Mouse (Mus musculus): Measurements from ENCODE around the gene Hsd11b1. TPM values are rescaled to one million over a fixed set of nuclear protein-coding genes. Genes with fewer than 3 reads are reported as not detected.

Gene Hsd11b1
- polyA plus RNA-seq, 1 experiment from 2014 or later = not detected

- no peaks in the 10 kb centered on the region for H3K4me1 ChIP-seq (ENCODE audit: control insufficient read depth, insufficient read depth, low read length)
- no peak overlapping the region for H3K4me2 ChIP-seq (ENCODE audit: low read depth, low read length)
- no peak overlapping the region for H3K27ac ChIP-seq (replicated peaks; ENCODE audit: low read depth, low read length)
- no peaks in the 10 kb centered on the region for H3K9me3 ChIP-seq (replicated peaks; ENCODE audit: control insufficient read depth, low read length)
- ATAC-seq (replicated peaks; ENCODE audit: insufficient number of reproducible peaks, low FRiP score, low TSS enrichment, low read depth) = no peak
- no peaks in the 10 kb centered on the region for H3K36me3 ChIP-seq (replicated peaks; ENCODE audit: control insufficient read depth, insufficient read depth, low read depth, low read length)
- no peak overlapping the region for H3K4me3 ChIP-seq (ENCODE audit: low read depth, low read length)
- no peak for DNase-seq (ENCODE audit: low spot score)
- WGBS = 86% methylated on average over 6 of the region's 6 CpGs
- no peak overlapping the region for H3K9ac ChIP-seq (replicated peaks; ENCODE audit: low read length)
- no peaks in the 10 kb centered on the region for H3K27me3 ChIP-seq (ENCODE audit: control insufficient read depth, insufficient read depth, low read length)
Observed at GRCm38 (mm10) chr1:193244235-193244634, 19.6 kb downstream of the Hsd11b1 start.

DNA sequence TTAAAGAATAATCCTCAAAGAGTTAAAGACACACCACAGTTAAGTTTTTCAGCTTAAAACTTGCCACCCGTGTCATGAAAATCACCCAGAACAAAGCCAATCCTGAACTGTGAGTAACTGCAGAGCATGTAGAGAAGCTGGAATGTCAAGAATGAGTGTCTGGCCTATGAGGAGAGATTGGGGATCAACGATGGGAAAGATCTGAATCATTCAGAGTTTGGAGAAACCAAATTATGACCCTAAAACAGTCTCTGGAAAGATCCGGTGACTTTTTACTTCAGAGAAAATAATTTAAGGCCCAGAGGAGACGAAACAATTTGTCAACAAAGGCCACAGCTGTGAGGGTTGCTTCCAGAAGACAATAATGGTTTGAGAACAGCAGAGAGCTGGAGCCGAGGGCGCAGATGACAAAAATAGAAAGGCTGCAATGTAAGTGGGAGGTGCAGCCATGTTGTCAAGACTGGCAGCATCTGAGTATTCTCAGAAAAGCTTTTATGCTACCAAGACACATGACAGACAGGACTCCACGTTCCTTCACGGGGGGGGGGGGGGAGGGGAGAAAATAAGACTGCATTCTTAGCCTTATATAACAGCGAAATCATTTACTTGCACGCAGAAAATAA, 20.2 kb downstream of the Hsd11b1 start:
- WGBS = 64% methylated on average over 10 of the region's 10 CpGs
- Histone ChIP-seq H3K27me3 (ENCODE audit: control insufficient read depth, insufficient read depth, low read length) (no peaks in the 10 kb centered on the region), H3K27ac (replicated peaks; ENCODE audit: low read depth, low read length) (no peak overlapping the region), H3K4me2 (ENCODE audit: low read depth, low read length) (no peak overlapping the region), H3K9ac (replicated peaks; ENCODE audit: low read length) (no peak overlapping the region), H3K4me1 (ENCODE audit: control insufficient read depth, insufficient read depth, low read length) (no peaks in the 10 kb centered on the region), H3K9me3 (replicated peaks; ENCODE audit: control insufficient read depth, low read length) (no peaks in the 10 kb centered on the region), H3K36me3 (replicated peaks; ENCODE audit: control insufficient read depth, insufficient read depth, low read depth, low read length) (no peaks in the 10 kb centered on the region), H3K4me3 (ENCODE audit: low read depth, low read length) (no peak overlapping the region)
- ATAC-seq (replicated peaks; ENCODE audit: insufficient number of reproducible peaks, low FRiP score, low TSS enrichment, low read depth) (no peak), DNase-seq (ENCODE audit: low spot score) (no peak)

GRCm38 (mm10) chr1:193242863-193243262, 21.0 kb downstream of the Hsd11b1 start:
- Histone ChIP-seq H3K36me3 (replicated peaks; ENCODE audit: control insufficient read depth, insufficient read depth, low read depth, low read length) (no peaks in the 10 kb centered on the region), H3K9ac (replicated peaks; ENCODE audit: low read length) (no peak overlapping the region), H3K27me3 (ENCODE audit: control insufficient read depth, insufficient read depth, low read length) (no peaks in the 10 kb centered on the region), H3K9me3 (replicated peaks; ENCODE audit: control insufficient read depth, low read length) (no peaks in the 10 kb centered on the region), H3K4me3 (ENCODE audit: low read depth, low read length) (no peak overlapping the region), H3K27ac (replicated peaks; ENCODE audit: low read depth, low read length) (no peak overlapping the region), H3K4me1 (ENCODE audit: control insufficient read depth, insufficient read depth, low read length) (no peaks in the 10 kb centered on the region), H3K4me2 (ENCODE audit: low read depth, low read length) (no peak overlapping the region)
- 63% methylated on average over 4 of the region's 4 CpGs for WGBS
- ATAC-seq (replicated peaks; ENCODE audit: insufficient number of reproducible peaks, low FRiP score, low TSS enrichment, low read depth) (no peak), DNase-seq (ENCODE audit: low spot score) (no peak)

- Histone ChIP-seq H3K4me3 (ENCODE audit: low read depth, low read length) (no peak overlapping the region), H3K4me2 (ENCODE audit: low read depth, low read length) (no peak overlapping the region), H3K27ac (replicated peaks; ENCODE audit: low read depth, low read length) (no peak overlapping the region), H3K9me3 (replicated peaks; ENCODE audit: control insufficient read depth, low read length) (no peaks in the 10 kb centered on the region), H3K36me3 (replicated peaks; ENCODE audit: control insufficient read depth, insufficient read depth, low read depth, low read length) (no peaks in the 10 kb centered on the region), H3K4me1 (ENCODE audit: control insufficient read depth, insufficient read depth, low read length) (no peaks in the 10 kb centered on the region), H3K27me3 (ENCODE audit: control insufficient read depth, insufficient read depth, low read length) (no peaks in the 10 kb centered on the region), H3K9ac (replicated peaks; ENCODE audit: low read length) (no peak overlapping the region)
- 77% methylated on average over 8 of the region's 8 CpGs for WGBS
- ATAC-seq (replicated peaks; ENCODE audit: insufficient number of reproducible peaks, low FRiP score, low TSS enrichment, low read depth) (no peak), DNase-seq (ENCODE audit: low spot score) (no peak)
Observed at GRCm38 (mm10) chr1:193242238-193242637, 21.6 kb downstream of the Hsd11b1 start.

DNA sequence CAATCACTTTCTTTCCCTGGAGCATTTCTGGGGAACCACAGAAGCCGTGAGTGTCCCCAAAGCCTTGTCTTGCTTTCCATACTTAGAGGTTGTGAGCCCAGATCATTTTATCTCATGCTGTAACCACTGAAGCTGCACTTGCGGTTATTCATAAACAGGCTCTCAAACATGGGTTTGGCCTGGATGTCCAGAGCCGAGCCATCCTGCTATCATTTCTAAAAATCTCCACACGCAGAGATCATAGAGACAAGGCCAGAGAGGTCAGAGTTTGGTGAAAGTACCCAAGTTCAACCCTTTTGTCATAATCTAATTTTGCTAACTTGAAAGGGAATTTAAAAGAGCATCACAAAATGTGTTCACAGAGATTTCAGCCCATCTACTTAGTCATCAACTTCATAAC, 22.4 kb downstream of the Hsd11b1 start:
- Histone ChIP-seq H3K27me3 (ENCODE audit: control insufficient read depth, insufficient read depth, low read length) (no peaks in the 10 kb centered on the region), H3K4me3 (ENCODE audit: low read depth, low read length) (no peak overlapping the region), H3K27ac (replicated peaks; ENCODE audit: low read depth, low read length) (no peak overlapping the region), H3K36me3 (replicated peaks; ENCODE audit: control insufficient read depth, insufficient read depth, low read depth, low read length) (no peaks in the 10 kb centered on the region), H3K4me1 (ENCODE audit: control insufficient read depth, insufficient read depth, low read length) (no peaks in the 10 kb centered on the region), H3K9ac (replicated peaks; ENCODE audit: low read length) (no peak overlapping the region), H3K4me2 (ENCODE audit: low read depth, low read length) (no peak overlapping the region), H3K9me3 (replicated peaks; ENCODE audit: control insufficient read depth, low read length) (no peaks in the 10 kb centered on the region)
- 80% methylated on average over 4 of the region's 4 CpGs for WGBS
- DNase-seq (ENCODE audit: low spot score) = no peak
- ATAC-seq (replicated peaks; ENCODE audit: insufficient number of reproducible peaks, low FRiP score, low TSS enrichment, low read depth) = no peak

GRCm38 (mm10) chr1:193238426-193238825, 25.4 kb downstream of the Hsd11b1 start:
- no peak for ATAC-seq (replicated peaks; ENCODE audit: insufficient number of reproducible peaks, low FRiP score, low TSS enrichment, low read depth)
- H3K4me1 ChIP-seq (ENCODE audit: control insufficient read depth, insufficient read depth, low read length) = no peaks in the 10 kb centered on the region
- no peak overlapping the region for H3K9ac ChIP-seq (replicated peaks; ENCODE audit: low read length)
- H3K27me3 ChIP-seq (ENCODE audit: control insufficient read depth, insufficient read depth, low read length) = no peaks in the 10 kb centered on the region
- H3K36me3 ChIP-seq (replicated peaks; ENCODE audit: control insufficient read depth, insufficient read depth, low read depth, low read length) = no peaks in the 10 kb centered on the region
- no peak for DNase-seq (ENCODE audit: low spot score)
- no peak overlapping the region for H3K4me2 ChIP-seq (ENCODE audit: low read depth, low read length)
- no peaks in the 10 kb centered on the region for H3K9me3 ChIP-seq (replicated peaks; ENCODE audit: control insufficient read depth, low read length)
- no peak overlapping the region for H3K27ac ChIP-seq (replicated peaks; ENCODE audit: low read depth, low read length)
- whole genome bisulfite sequencing = 69% methylated on average over 4 of the region's 4 CpGs
- no peak overlapping the region for H3K4me3 ChIP-seq (ENCODE audit: low read depth, low read length)

DNA sequence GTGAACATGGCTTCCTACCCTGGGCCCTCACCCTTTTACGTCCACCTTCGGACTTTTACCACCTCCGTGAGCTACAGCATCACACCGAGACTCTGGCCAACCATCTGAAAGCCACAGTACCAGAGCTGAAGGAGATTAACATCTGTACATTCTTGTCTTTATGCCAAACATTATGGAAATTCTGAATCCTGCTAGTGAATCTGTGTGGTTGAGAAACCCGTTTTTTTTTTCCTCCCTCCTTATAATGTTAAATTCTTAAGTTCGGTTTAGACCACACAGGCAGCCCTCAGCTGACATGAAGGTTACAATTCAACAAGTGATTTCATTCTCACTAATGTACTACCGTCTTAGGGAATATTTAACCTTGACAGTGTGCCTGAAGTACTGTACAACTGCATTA, 28.9 kb downstream of the Hsd11b1 start:
- no peaks in the 10 kb centered on the region for H3K4me1 ChIP-seq (ENCODE audit: control insufficient read depth, insufficient read depth, low read length)
- DNase-seq (ENCODE audit: low spot score) (no peak), ATAC-seq (replicated peaks; ENCODE audit: insufficient number of reproducible peaks, low FRiP score, low TSS enrichment, low read depth) (no peak)
- H3K4me3 ChIP-seq (ENCODE audit: low read depth, low read length) = no peak overlapping the region
- no peaks in the 10 kb centered on the region for H3K27me3 ChIP-seq (ENCODE audit: control insufficient read depth, insufficient read depth, low read length)
- no peaks in the 10 kb centered on the region for H3K9me3 ChIP-seq (replicated peaks; ENCODE audit: control insufficient read depth, low read length)
- no peak overlapping the region for H3K4me2 ChIP-seq (ENCODE audit: low read depth, low read length)
- no peaks in the 10 kb centered on the region for H3K36me3 ChIP-seq (replicated peaks; ENCODE audit: control insufficient read depth, insufficient read depth, low read depth, low read length)
- 89% methylated on average over 7 of the region's 7 CpGs for WGBS
- no peak overlapping the region for H3K27ac ChIP-seq (replicated peaks; ENCODE audit: low read depth, low read length)
- no peak overlapping the region for H3K9ac ChIP-seq (replicated peaks; ENCODE audit: low read length)

DNA sequence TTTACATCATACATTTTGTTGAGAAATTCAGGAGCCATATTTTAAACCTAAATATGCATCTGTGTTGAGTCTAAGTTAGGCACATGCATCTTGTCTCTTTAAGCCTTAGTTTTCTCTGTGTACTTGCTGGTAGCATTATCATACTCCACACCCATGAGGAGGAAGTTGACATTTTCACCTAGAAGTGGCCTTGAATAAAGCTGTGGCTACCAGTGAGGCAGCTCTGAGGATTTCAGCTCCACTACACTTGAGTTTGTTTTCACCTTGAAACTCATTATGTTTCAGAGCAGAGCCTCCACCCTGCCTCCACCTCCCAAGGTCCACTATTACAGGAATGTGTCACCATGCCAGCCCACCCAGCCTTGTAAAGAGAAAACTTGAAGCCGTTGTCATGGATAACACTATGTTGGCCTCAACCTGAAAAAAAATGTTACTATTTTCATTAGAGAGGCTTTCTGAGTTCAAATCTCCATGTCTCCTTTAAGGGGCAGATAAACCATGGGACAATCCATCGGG, 29.7 kb downstream of the Hsd11b1 start:
- Histone ChIP-seq H3K9me3 (replicated peaks; ENCODE audit: control insufficient read depth, low read length) (no peaks in the 10 kb centered on the region), H3K4me1 (ENCODE audit: control insufficient read depth, insufficient read depth, low read length) (no peaks in the 10 kb centered on the region), H3K36me3 (replicated peaks; ENCODE audit: control insufficient read depth, insufficient read depth, low read depth, low read length) (no peaks in the 10 kb centered on the region), H3K4me3 (ENCODE audit: low read depth, low read length) (no peak overlapping the region), H3K4me2 (ENCODE audit: low read depth, low read length) (no peak overlapping the region), H3K27me3 (ENCODE audit: control insufficient read depth, insufficient read depth, low read length) (no peaks in the 10 kb centered on the region), H3K9ac (replicated peaks; ENCODE audit: low read length) (no peak overlapping the region), H3K27ac (replicated peaks; ENCODE audit: low read depth, low read length) (no peak overlapping the region)
- ATAC-seq (replicated peaks; ENCODE audit: insufficient number of reproducible peaks, low FRiP score, low TSS enrichment, low read depth) = no peak
- 98% methylated on average over 2 of the region's 2 CpGs for WGBS
- DNase-seq (ENCODE audit: low spot score) = no peak

Measured in embryonic facial prominence, embryonic 11.5 days (tissue).